Mouse (Mus musculus) heart, adult 2 months (tissue): ENCODE results near the gene Phf7. TPM values are rescaled to one million over a fixed set of nuclear protein-coding genes. Genes with fewer than 3 reads are reported as not detected.

Experiments
- DNase-seq, 2 experiments: peaks; one replicate each; pipeline ENCODE4 v3.0.0; 2021
- H3K27ac ChIP-seq: fragments of 200-600 bp; 2 replicates; pipeline ENCODE4 v1.8.1; 2022
- H3K27me3 ChIP-seq: fragments of 200-500 bp; 2 replicates; pipeline ENCODE4 v1.6.1; 2012; ENCODE audit warnings: mild to moderate bottlenecking, low read length, inconsistent platforms, mixed read lengths; ENCODE audit not compliant: control insufficient read depth, insufficient read depth
- H3K36me3 ChIP-seq: fragments of 200-500 bp; 2 replicates; pipeline ENCODE4 v1.6.1; 2012; ENCODE audit warnings: low read length, inconsistent platforms; ENCODE audit not compliant: control insufficient read depth, insufficient read depth
- H3K4me1 ChIP-seq: fragments of 200-500 bp; 2 replicates; pipeline ENCODE4 v1.6.1; 2011; ENCODE audit warnings: low read length; ENCODE audit not compliant: control insufficient read depth, insufficient read depth
- H3K4me3 ChIP-seq: fragments of 200-600 bp; 2 replicates; pipeline ENCODE4 v1.8.1; 2022
- H3K79me2 ChIP-seq: fragments of 200-500 bp; replicated peaks from 2 replicates; pipeline ENCODE4 v1.6.1; 2012; ENCODE audit warnings: mild to moderate bottlenecking, inconsistent platforms, low read length, moderate library complexity, mixed read lengths; ENCODE audit not compliant: control insufficient read depth, insufficient read depth
- H3K9ac ChIP-seq: fragments of 200-500 bp; 2 replicates; pipeline ENCODE4 v1.6.1; 2012; ENCODE audit warnings: low read depth, mild to moderate bottlenecking, control low read depth, inconsistent platforms, low read length, mixed read lengths
- CTCF ChIP-seq: fragments of 200-600 bp; IDR thresholded peaks from 2 replicates; pipeline ENCODE4 v1.8.1; 2022; ENCODE audit warnings: antibody characterized with exemption, mild to moderate bottlenecking, moderate library complexity
- EP300 ChIP-seq: fragments of 200-500 bp; IDR thresholded peaks from 2 replicates; pipeline ENCODE4 v1.6.1; 2011; ENCODE audit warnings: low read depth, low read length, control low read depth; ENCODE audit not compliant: insufficient read depth
- POLR2A ChIP-seq: fragments of 200-500 bp; IDR thresholded peaks from 2 replicates; pipeline ENCODE4 v1.6.1; 2011; ENCODE audit warnings: mild to moderate bottlenecking, low read depth, low read length, control low read depth; ENCODE audit not compliant: insufficient read depth
- WGBS: fragments of 180-500 bp; shearing (Covaris S2); methylation state at CpG from one replicate; pipeline ENCODE4 v1.1.7; 2018; 5-methylcytosine and 5-hydroxymethylcytosine counted together
- intact Hi-C: fragments of 180-260 bp; cut with DNase I; formaldehyde crosslinking; loops from one replicate; pipeline ENCODE4 v1.15.1; 2025
- polyA plus RNA-seq: library from polyadenylated mRNA; depleted of rRNA; stranded (reverse); fragments of >200 nt; gene quantifications from 2 replicates; pipeline ENCODE4 v1.2.3, GENCODE M21; 2012
- total RNA-seq, 2 experiments: library from RNA; stranded (reverse); gene quantifications; 2 replicates each; pipeline ENCODE4 v1.2.3; 2021

Gene Phf7
- total and polyA plus RNA-seq, 3 experiments = 2.9 to 3.6 (median 3.1) TPM

GRCm38 (mm10) chr14:31206472-31206981 is 44.6 kb downstream of the Phf7 start:
- peaks cover 6% of the 10 kb centered on the region for H3K4me1 ChIP-seq
- intact Hi-C loops = loop anchor here (5.0 kb wide), 1 partner anchor 131 kb away; the partner anchor contains the start of gene Capn7
- WGBS = 2% methylated on average over 48 of the region's 48 CpGs

GRCm38 (mm10) chr14:31205562-31206467 is 45.3 kb downstream of the Phf7 start:
- H3K79me2 ChIP-seq = no peaks in the 10 kb centered on the region
- DNase-seq = peak; percentile 61 to 75
- intact Hi-C loops = loop anchor here (5.0 kb wide), 1 partner anchor 131 kb away; the partner anchor contains the start of gene Capn7
- peaks cover 6% of the 10 kb centered on the region for H3K4me1 ChIP-seq
- peak overlapping the region; percentile 67 for H3K4me3 ChIP-seq
- TF ChIP-seq EP300 = no peak
- TF ChIP-seq POLR2A = no peak
- no peak for TF ChIP-seq CTCF
- peak overlapping the region; percentile 95 for H3K9ac ChIP-seq
- peak overlapping the region; percentile 98 for H3K27ac ChIP-seq
- H3K36me3 ChIP-seq = peaks cover 6% of the 10 kb centered on the region
- no peaks in the 10 kb centered on the region for H3K27me3 ChIP-seq
- WGBS = under 1% methylated on average over 39 of the region's 39 CpGs

More at GRCm38 (mm10) chr14:31206472-31206981, 44.6 kb downstream of the Phf7 start:
- DNase-seq = peak; percentile 96
- peak; percentile 92 for TF ChIP-seq POLR2A
- no peak for TF ChIP-seq EP300
- 0 out of 2 replicates have a peak, but pooled peaks have one; percentile 2 for TF ChIP-seq CTCF
- H3K9ac ChIP-seq = peak overlapping the region; percentile 95
- H3K79me2 ChIP-seq = no peaks in the 10 kb centered on the region
- peak overlapping the region; percentile 98 for H3K27ac ChIP-seq
- peak overlapping the region; percentile 67 for H3K4me3 ChIP-seq
- peaks cover 6% of the 10 kb centered on the region for H3K36me3 ChIP-seq
- H3K27me3 ChIP-seq = no peaks in the 10 kb centered on the region

GRCm38 (mm10) chr14:31205244-31205561 is 45.9 kb downstream of the Phf7 start:
- Histone ChIP-seq H3K36me3 (peaks cover 6% of the 10 kb centered on the region), H3K27me3 (no peaks in the 10 kb centered on the region), H3K4me1 (peaks cover 6% of the 10 kb centered on the region), H3K4me3 (peak overlapping the region; percentile 67), H3K79me2 (no peaks in the 10 kb centered on the region), H3K9ac (peak overlapping the region; percentile 95), H3K27ac (peak overlapping the region; percentile 98)
- intact Hi-C loops = loop anchor here (5.0 kb wide), 1 partner anchor 132 kb away; the partner anchor contains the start of gene Capn7
- no peak for DNase-seq
- TF ChIP-seq CTCF = no peak
- TF ChIP-seq EP300 = no peak
- no peak for TF ChIP-seq POLR2A
- 3% methylated on average over 8 of the region's 8 CpGs for WGBS

GRCm38 (mm10) chr14:31204844-31205243 is 46.3 kb downstream of the Phf7 start:
- TF ChIP-seq POLR2A = no peak
- no peak for TF ChIP-seq EP300
- TF ChIP-seq CTCF = no peak
- intact Hi-C loops = loop anchor here (5.0 kb wide), 1 partner anchor 132 kb away; the partner anchor contains the start of gene Capn7
- Histone ChIP-seq H3K4me3 (peak overlapping the region; percentile 67), H3K9ac (peak overlapping the region; percentile 95; the same call in 1 of the 2 replicates), H3K4me1 (peaks cover 6% of the 10 kb centered on the region), H3K27ac (peak overlapping the region; percentile 98), H3K36me3 (peaks cover 6% of the 10 kb centered on the region), H3K79me2 (no peaks in the 10 kb centered on the region), H3K27me3 (no peaks in the 10 kb centered on the region)
- WGBS = 40% methylated on average over 4 of the region's 4 CpGs
- no peak for DNase-seq

- intact Hi-C loops = no loop called here
- no peak for DNase-seq
- Histone ChIP-seq H3K27ac (no peak overlapping the region), H3K36me3 (peaks cover 20% of the 10 kb centered on the region), H3K9ac (no peak overlapping the region), H3K4me3 (no peak overlapping the region), H3K4me1 (peaks cover 18% of the 10 kb centered on the region), H3K79me2 (no peaks in the 10 kb centered on the region), H3K27me3 (no peaks in the 10 kb centered on the region)
- no peak for TF ChIP-seq CTCF
- TF ChIP-seq POLR2A = no peak
- no peak for TF ChIP-seq EP300
- WGBS = 71% methylated on average over 3 of the region's 3 CpGs
These were observed 51.1 kb downstream of the Phf7 start for GRCm38 (mm10) chr14:31200038-31200437.

GRCm38 (mm10) chr14:31199599-31199998 is 51.5 kb downstream of the Phf7 start:
- H3K79me2 ChIP-seq = no peaks in the 10 kb centered on the region
- TF ChIP-seq EP300 (no peak), CTCF (no peak), POLR2A (no peak)
- 86% methylated on average over 7 of the region's 7 CpGs for WGBS
- H3K36me3 ChIP-seq = peaks cover 20% of the 10 kb centered on the region
- H3K27ac ChIP-seq = no peak overlapping the region
- no peak overlapping the region for H3K9ac ChIP-seq
- peaks cover 19% of the 10 kb centered on the region for H3K4me1 ChIP-seq
- intact Hi-C loops = loop anchor here (5.0 kb wide), 2 partner anchors 33 to 177 kb away; no protein-coding TSS in a partner anchor
- H3K27me3 ChIP-seq = no peaks in the 10 kb centered on the region
- no peak overlapping the region for H3K4me3 ChIP-seq
- DNase-seq = no peak
